Mouse (Mus musculus) spleen, adult 2 months (tissue): Measurements from ENCODE around the gene Mrpl14. TPM values are rescaled to one million over a fixed set of nuclear protein-coding genes. Genes with fewer than 3 reads are reported as not detected.
A peak's percentile ranks its signal among the peaks of the same experiment; 100 is the strongest.

Experiments used
- DNase-seq, 2 experiments: peaks; one replicate each; pipeline versions ENCODE4 v3.0.0 to v3.0.0-alpha.2; 2012 to 2021; ENCODE audit warnings: low spot score in 2 of 2, low read depth in 1 of 2
- H3K27ac ChIP-seq: fragments of 200-500 bp; 2 replicates; pipeline ENCODE4 v1.5.1; 2012; ENCODE audit warnings: low read length, inconsistent platforms; ENCODE audit not compliant: insufficient read depth
- H3K27me3 ChIP-seq: fragments of 200-500 bp; 2 replicates; pipeline ENCODE4 v1.6.1; 2012; ENCODE audit warnings: mild to moderate bottlenecking, moderate library complexity, low read length, inconsistent platforms; ENCODE audit not compliant: control insufficient read depth, insufficient read depth
- H3K36me3 ChIP-seq: fragments of 200-500 bp; 2 replicates; pipeline ENCODE4 v1.6.1; 2012; ENCODE audit warnings: mild to moderate bottlenecking, low read length, inconsistent platforms; ENCODE audit not compliant: control insufficient read depth, insufficient read depth
- H3K4me1 ChIP-seq: fragments of 200-500 bp; 2 replicates; pipeline ENCODE4 v1.6.1; 2011; ENCODE audit warnings: inconsistent platforms; ENCODE audit not compliant: control insufficient read depth, insufficient read depth, insufficient read length
- H3K4me3 ChIP-seq: fragments of 200-500 bp; 2 replicates; pipeline ENCODE4 v1.5.1; 2011; ENCODE audit warnings: mild to moderate bottlenecking, inconsistent platforms; ENCODE audit not compliant: insufficient read depth, insufficient read length; ENCODE audit errors: extremely low read depth
- CTCF ChIP-seq: fragments of 200-500 bp; IDR thresholded peaks from 2 replicates; pipeline ENCODE4 v1.5.1; 2011; ENCODE audit warnings: mild to moderate bottlenecking, inconsistent platforms; ENCODE audit not compliant: insufficient read depth, insufficient read length, insufficient replicate concordance; ENCODE audit errors: extremely low read depth
- POLR2A ChIP-seq: fragments of 200-500 bp; IDR thresholded peaks from 2 replicates; pipeline ENCODE4 v1.6.1; 2011; ENCODE audit warnings: low read depth, low read length, inconsistent platforms
- WGBS: fragments of 180-500 bp; shearing (Covaris S2); methylation state at CpG from one replicate; pipeline ENCODE4 v1.1.7; 2018; 5-methylcytosine and 5-hydroxymethylcytosine counted together
- polyA plus RNA-seq: library from polyadenylated mRNA; depleted of rRNA; stranded (reverse); fragments of >200 nt; gene quantifications from 2 replicates; pipeline ENCODE4 v1.2.3, GENCODE M21; 2012

The Mrpl14 gene
- polyA plus RNA-seq, 1 experiment = 54.1 TPM

DNA sequence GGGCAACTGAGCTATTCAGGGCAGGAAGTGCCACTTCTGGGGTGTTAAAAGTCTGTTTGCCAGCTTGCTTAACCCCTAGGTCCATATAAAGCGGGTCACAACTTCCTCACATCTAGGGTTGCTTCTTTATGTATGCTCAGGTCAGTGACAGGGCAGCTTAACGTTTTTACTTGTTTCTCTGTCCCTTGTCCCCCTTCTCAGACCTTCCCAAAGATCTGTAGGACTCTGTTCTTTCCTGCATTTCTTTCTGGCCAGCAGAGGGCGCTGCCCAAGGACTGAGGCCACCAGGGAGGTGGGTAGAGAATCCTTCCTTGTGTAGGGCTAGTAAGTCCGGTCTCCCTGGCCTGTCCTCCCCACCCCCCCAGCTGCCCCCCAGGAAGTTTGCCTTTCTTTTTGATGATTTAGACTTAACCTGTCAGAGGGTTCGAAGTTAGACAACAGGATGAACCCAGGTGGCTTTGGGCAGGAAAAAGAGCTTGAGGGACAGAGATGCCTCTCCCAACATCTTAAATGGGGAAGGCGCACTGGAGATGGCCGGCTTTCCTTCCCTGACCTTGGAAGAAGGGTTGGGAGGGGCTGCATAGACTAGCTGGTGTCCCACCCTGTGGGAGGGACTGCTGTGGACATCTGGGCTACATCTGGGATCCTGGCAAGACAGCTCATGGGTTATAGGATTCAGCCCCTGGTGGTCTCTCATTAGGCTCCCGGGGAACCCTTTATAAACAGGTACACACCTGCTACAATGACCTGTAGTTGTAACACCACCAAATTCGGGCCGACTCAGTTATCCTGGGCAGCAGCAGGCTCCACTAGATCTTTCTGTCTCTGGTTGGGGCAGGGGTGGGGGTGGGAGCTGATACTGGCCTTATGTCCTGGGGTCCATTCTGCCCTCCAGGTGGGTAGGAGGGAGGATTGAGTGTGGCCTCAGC, 49.5 kb downstream of the Mrpl14 start:
- DNase-seq = peak in 1 of 2 experiments; percentile 63
- H3K27ac ChIP-seq = no peak overlapping the region

DNA sequence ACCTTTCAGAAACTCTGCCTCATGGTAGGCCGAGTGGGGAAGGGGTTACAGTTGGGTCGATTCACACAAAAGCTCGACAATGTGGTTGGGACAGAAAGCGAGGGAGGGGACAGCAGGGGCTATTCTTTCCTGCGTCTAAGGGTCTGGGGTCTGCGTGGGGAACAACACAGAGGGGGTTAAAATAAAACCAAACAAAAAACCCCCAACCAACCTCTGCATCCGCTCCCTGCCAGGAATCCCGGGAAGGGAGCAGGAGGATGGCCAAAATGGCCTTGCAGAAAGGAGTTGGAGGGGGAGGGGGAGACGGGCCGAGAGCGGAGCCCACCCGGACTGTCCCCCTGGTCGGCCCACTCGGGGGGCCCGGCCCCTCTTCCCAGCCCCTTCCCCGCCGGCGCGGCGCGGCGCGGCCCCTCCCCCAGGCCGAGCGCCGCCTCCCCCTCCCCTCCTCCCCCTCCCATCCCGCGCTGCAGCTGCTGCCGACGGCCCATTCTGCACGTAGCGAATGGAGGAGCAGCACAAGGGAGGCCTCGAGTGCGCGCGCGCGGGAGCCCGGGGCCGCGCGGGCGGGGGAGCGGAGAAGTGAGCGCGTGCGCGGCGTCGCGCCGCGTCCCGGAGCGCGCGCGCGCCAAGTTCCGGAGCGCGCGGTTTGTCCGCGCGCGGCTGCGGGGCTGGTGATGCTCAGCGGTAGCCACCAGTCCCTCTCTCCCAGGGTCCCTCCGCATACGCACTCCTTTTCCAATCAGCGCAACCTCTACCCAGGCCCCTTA, 50.4 kb downstream of the Mrpl14 start:
- no peak for TF ChIP-seq POLR2A
- no peak for TF ChIP-seq CTCF
- H3K36me3 ChIP-seq = no peaks in the 10 kb centered on the region
- WGBS = 1% methylated on average over 56 of the region's 72 CpGs
- peak overlapping the region; percentile 43 for H3K4me3 ChIP-seq
- H3K27ac ChIP-seq = no peak overlapping the region
- H3K27me3 ChIP-seq = peaks cover 11% of the 10 kb centered on the region
- peak in 1 of 2 experiments; percentile 16 for DNase-seq
- peaks cover 13% of the 10 kb centered on the region for H3K4me1 ChIP-seq

More for the DNA sequence above, 49.5 kb downstream of the Mrpl14 start:
- peaks cover 13% of the 10 kb centered on the region for H3K4me1 ChIP-seq
- no peak for TF ChIP-seq POLR2A
- TF ChIP-seq CTCF = peak; percentile 81; the same call in 1 of the 2 replicates
- WGBS = 12% methylated on average over 10 of the region's 10 CpGs
- peaks cover 11% of the 10 kb centered on the region for H3K27me3 ChIP-seq
- H3K4me3 ChIP-seq = no peak overlapping the region
- no peaks in the 10 kb centered on the region for H3K36me3 ChIP-seq

DNA sequence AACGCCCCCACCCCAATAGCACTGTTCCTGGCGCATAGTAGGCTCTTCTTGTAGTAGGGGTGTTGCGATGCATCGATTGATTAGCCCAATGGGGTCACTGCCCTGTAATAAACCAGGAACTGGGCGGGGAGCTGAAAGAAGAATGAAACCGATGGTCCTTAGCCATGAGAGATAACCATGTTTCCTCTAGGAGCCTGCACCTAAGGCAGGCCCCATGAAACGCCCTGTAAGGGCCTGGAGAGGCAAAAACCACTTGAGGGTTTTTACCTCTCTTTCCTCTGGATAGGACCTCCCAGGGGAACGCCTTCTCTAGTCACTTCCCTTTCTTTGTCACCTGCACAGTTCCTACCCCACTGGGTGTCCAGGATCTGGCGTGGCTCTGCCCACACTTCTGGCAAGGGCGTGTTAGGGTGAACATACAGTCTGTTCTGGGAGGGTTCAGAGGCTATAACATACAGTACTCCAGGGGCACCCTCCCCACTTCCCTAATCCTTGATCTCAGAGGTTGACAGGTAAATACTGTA, 51.0 kb downstream of the Mrpl14 start:
- no peak overlapping the region for H3K27ac ChIP-seq
- H3K4me1 ChIP-seq = peaks cover 13% of the 10 kb centered on the region

DNA sequence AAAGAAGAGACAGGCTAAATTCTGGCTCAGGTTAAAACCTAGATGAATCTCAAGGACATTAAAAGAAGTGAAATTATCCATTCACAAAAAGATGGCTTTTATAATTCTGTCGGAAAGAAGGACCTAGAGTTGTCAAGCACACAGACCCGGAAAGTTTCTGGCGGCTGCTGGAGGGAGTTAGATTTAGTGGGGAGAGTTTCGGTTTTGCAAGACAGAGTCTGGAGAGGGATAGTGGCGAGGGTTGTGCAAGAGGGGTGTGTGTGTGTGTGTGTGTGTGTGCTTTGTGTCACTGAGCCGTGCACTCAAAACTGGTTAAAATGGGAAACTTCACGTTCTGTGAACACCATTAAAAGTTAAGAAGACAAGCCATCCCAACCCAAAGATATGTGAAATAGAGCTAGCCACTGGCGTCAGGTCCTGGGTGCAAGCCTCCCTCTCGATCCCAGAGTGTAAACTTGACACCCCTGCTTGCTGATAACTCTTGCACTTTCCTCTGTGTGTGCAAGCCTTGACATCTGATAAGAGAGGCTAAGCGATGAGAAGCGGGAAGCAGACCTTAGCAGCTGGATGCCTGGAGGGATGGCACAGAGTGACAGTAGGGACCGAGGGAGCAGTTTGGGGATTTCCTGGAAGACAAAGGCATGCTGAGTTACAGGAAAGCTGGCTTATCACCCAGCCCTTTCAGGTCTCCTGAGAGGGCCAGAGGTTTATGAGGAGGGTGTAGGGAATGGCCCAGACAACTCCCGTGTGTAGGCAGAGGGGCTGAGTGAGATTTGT, 56.4 kb downstream of the Mrpl14 start:
- H3K36me3 ChIP-seq = no peaks in the 10 kb centered on the region
- H3K4me1 ChIP-seq = peaks cover 8% of the 10 kb centered on the region; the same call in 1 of the 2 replicates
- TF ChIP-seq CTCF (no peak), POLR2A (no peak)
- H3K27ac ChIP-seq = no peak overlapping the region
- WGBS = 78% methylated on average over 13 of the region's 13 CpGs
- no peaks in the 10 kb centered on the region for H3K27me3 ChIP-seq
- DNase-seq = no peak
- no peak overlapping the region for H3K4me3 ChIP-seq

More for the DNA sequence above, 51.0 kb downstream of the Mrpl14 start:
- H3K36me3 ChIP-seq = no peaks in the 10 kb centered on the region
- 10% methylated on average over 10 of the region's 10 CpGs for WGBS
- TF ChIP-seq POLR2A = no peak
- no peak for TF ChIP-seq CTCF
- DNase-seq = no peak
- peaks cover 11% of the 10 kb centered on the region for H3K27me3 ChIP-seq
- peak overlapping the region; percentile 43 for H3K4me3 ChIP-seq

DNA sequence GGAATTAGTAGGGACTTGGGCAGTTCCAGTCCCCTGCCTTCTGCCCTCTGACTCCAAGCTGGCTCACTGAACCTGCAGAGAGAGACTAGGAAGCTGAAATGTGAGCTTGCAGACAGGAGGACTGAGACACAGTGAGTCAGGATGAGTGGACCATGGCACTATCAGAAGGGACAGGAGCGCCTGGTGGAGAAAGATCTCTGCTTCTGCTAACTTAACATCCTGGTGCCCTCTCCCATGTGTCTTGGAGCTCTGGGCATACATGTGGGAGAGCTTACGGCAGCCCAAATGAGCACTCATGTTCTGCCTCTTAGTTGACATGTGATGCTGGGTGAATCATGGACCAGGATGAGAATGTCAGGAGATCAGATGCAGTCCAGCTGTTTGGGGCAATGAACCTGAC, 59.5 kb downstream of the Mrpl14 start:
- TF ChIP-seq CTCF (no peak), POLR2A (no peak)
- H3K4me1 ChIP-seq = peaks cover 8% of the 10 kb centered on the region; the same call in 1 of the 2 replicates
- WGBS = 90% methylated on average over 2 of the region's 2 CpGs
- H3K27ac ChIP-seq = no peak overlapping the region
- no peaks in the 10 kb centered on the region for H3K27me3 ChIP-seq
- H3K36me3 ChIP-seq = no peaks in the 10 kb centered on the region
- no peak overlapping the region for H3K4me3 ChIP-seq
- DNase-seq = no peak

DNA sequence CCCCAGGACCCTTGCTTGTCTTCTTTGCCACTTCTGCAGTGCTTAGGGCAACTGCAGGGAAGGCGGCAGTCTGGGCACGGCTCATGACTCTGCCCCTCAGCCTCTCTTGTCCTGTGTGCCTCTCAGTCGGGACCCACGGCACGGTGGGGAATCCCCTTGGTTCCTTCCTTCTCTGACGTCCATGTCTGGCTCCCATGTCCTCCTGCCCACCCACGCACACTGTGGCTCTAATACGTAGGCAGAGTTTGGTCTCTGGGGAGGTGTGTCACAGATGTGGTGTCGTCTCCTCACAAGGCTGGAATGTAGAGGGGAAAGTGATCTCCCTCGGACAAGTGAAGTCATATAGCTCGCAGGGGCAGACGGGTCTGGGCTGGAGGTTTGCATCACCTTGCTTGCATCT, 60.6 kb downstream of the Mrpl14 start:
- Histone ChIP-seq H3K27me3 (no peaks in the 10 kb centered on the region), H3K27ac (no peak overlapping the region), H3K4me1 (peaks cover 8% of the 10 kb centered on the region; the same call in 1 of the 2 replicates), H3K36me3 (no peaks in the 10 kb centered on the region), H3K4me3 (peak overlapping the region; percentile 6; the same call in 1 of the 2 replicates)
- DNase-seq = peak in 1 of 2 experiments; percentile 16
- WGBS = 11% methylated on average over 12 of the region's 12 CpGs
- TF ChIP-seq CTCF (no peak), POLR2A (no peak)
